Mouse (Mus musculus): ENCODE data around the gene Zfp326. TPM values are rescaled to one million over a fixed set of nuclear protein-coding genes. Genes with fewer than 3 reads are reported as not detected.

Zfp326 gene
- polyA plus RNA-seq, 1 experiment from 2014 or later: 42.7 TPM

GRCm38 (mm10) chr5:105909671-105910070, 33.3 kb downstream of the Zfp326 start:
- no peak overlapping the region for H3K4me3 ChIP-seq (ENCODE audit: low read depth, low read length)
- H3K4me2 ChIP-seq (ENCODE audit: low read depth): no peak overlapping the region
- no peak for DNase-seq (ENCODE audit: low spot score)
- no peaks in the 10 kb centered on the region for H3K27me3 ChIP-seq (ENCODE audit: control insufficient read depth, insufficient read depth, low read length)
- 89% methylated on average over 3 of the region's 3 CpGs for WGBS
- no peak overlapping the region for H3K27ac ChIP-seq (ENCODE audit: low read depth, low read length)
- no peaks in the 10 kb centered on the region for H3K9me3 ChIP-seq (ENCODE audit: control insufficient read depth, low read length)
- peaks cover 15% of the 10 kb centered on the region for H3K36me3 ChIP-seq (ENCODE audit: control insufficient read depth, insufficient read depth, low read length)
- ATAC-seq (ENCODE audit: insufficient read depth, low FRiP score, low TSS enrichment): no peak
- no peaks in the 10 kb centered on the region for H3K4me1 ChIP-seq (ENCODE audit: control insufficient read depth, insufficient read depth, low read length)
- H3K9ac ChIP-seq (ENCODE audit: low read length): no peak overlapping the region

GRCm38 (mm10) chr5:105911498-105911897, 35.1 kb downstream of the Zfp326 start:
- 87% methylated on average over 5 of the region's 5 CpGs for WGBS
- Histone ChIP-seq H3K36me3 (ENCODE audit: control insufficient read depth, insufficient read depth, low read length) (peaks cover 15% of the 10 kb centered on the region), H3K4me3 (ENCODE audit: low read depth, low read length) (no peak overlapping the region), H3K27ac (ENCODE audit: low read depth, low read length) (no peak overlapping the region), H3K9ac (ENCODE audit: low read length) (no peak overlapping the region), H3K27me3 (ENCODE audit: control insufficient read depth, insufficient read depth, low read length) (no peaks in the 10 kb centered on the region), H3K4me1 (ENCODE audit: control insufficient read depth, insufficient read depth, low read length) (no peaks in the 10 kb centered on the region), H3K4me2 (ENCODE audit: low read depth) (no peak overlapping the region), H3K9me3 (ENCODE audit: control insufficient read depth, low read length) (no peaks in the 10 kb centered on the region)
- ATAC-seq (ENCODE audit: insufficient read depth, low FRiP score, low TSS enrichment) (no peak), DNase-seq (ENCODE audit: low spot score) (no peak)

GRCm38 (mm10) chr5:105917398-105917797, 41.0 kb downstream of the Zfp326 start:
- H3K27ac ChIP-seq (ENCODE audit: low read depth, low read length): no peak overlapping the region
- H3K4me3 ChIP-seq (ENCODE audit: low read depth, low read length): no peak overlapping the region
- no peaks in the 10 kb centered on the region for H3K4me1 ChIP-seq (ENCODE audit: control insufficient read depth, insufficient read depth, low read length)
- peaks cover 12% of the 10 kb centered on the region for H3K36me3 ChIP-seq (ENCODE audit: control insufficient read depth, insufficient read depth, low read length)
- ATAC-seq (ENCODE audit: insufficient read depth, low FRiP score, low TSS enrichment) (no peak), DNase-seq (ENCODE audit: low spot score) (no peak)
- H3K9ac ChIP-seq (ENCODE audit: low read length): no peak overlapping the region
- H3K9me3 ChIP-seq (ENCODE audit: control insufficient read depth, low read length): no peaks in the 10 kb centered on the region
- WGBS: 99% methylated on average over 3 of the region's 3 CpGs
- H3K4me2 ChIP-seq (ENCODE audit: low read depth): no peak overlapping the region
- H3K27me3 ChIP-seq (ENCODE audit: control insufficient read depth, insufficient read depth, low read length): no peaks in the 10 kb centered on the region

GRCm38 (mm10) chr5:105918289-105918688, 41.9 kb downstream of the Zfp326 start:
- H3K4me1 ChIP-seq (ENCODE audit: control insufficient read depth, insufficient read depth, low read length): 0 out of 2 replicates have a peak, but pooled peaks cover 3% of the 10 kb centered on the region
- ATAC-seq (ENCODE audit: insufficient read depth, low FRiP score, low TSS enrichment): no peak
- H3K36me3 ChIP-seq (ENCODE audit: control insufficient read depth, insufficient read depth, low read length): peaks cover 10% of the 10 kb centered on the region
- no peaks in the 10 kb centered on the region for H3K27me3 ChIP-seq (ENCODE audit: control insufficient read depth, insufficient read depth, low read length)
- WGBS: 87% methylated on average over 6 of the region's 6 CpGs
- no peak overlapping the region for H3K4me3 ChIP-seq (ENCODE audit: low read depth, low read length)
- peak; percentile 41 for DNase-seq (ENCODE audit: low spot score)
- H3K27ac ChIP-seq (ENCODE audit: low read depth, low read length): no peak overlapping the region
- H3K9ac ChIP-seq (ENCODE audit: low read length): no peak overlapping the region
- H3K4me2 ChIP-seq (ENCODE audit: low read depth): no peak overlapping the region
- no peaks in the 10 kb centered on the region for H3K9me3 ChIP-seq (ENCODE audit: control insufficient read depth, low read length)

GRCm38 (mm10) chr5:105922818-105923487, 46.6 kb downstream of the Zfp326 start:
- H3K4me1 ChIP-seq (ENCODE audit: control insufficient read depth, insufficient read depth, low read length): 0 out of 2 replicates have a peak, but pooled peaks cover 3% of the 10 kb centered on the region
- H3K27ac ChIP-seq (ENCODE audit: low read depth, low read length): 0 out of 2 replicates have a peak overlapping the region, but pooled peaks have one; percentile 20
- no peak overlapping the region for H3K4me3 ChIP-seq (ENCODE audit: low read depth, low read length)
- H3K9me3 ChIP-seq (ENCODE audit: control insufficient read depth, low read length): no peaks in the 10 kb centered on the region
- WGBS: 43% methylated on average over 12 of the region's 12 CpGs
- H3K9ac ChIP-seq (ENCODE audit: low read length): no peak overlapping the region
- DNase-seq (ENCODE audit: low spot score) (peak; percentile 59), ATAC-seq (ENCODE audit: insufficient read depth, low FRiP score, low TSS enrichment) (peak; percentile 83)
- 0 out of 2 replicates have a peak, but pooled peaks cover 5% of the 10 kb centered on the region for H3K36me3 ChIP-seq (ENCODE audit: control insufficient read depth, insufficient read depth, low read length)
- H3K4me2 ChIP-seq (ENCODE audit: low read depth): no peak overlapping the region
- no peaks in the 10 kb centered on the region for H3K27me3 ChIP-seq (ENCODE audit: control insufficient read depth, insufficient read depth, low read length)

- ATAC-seq (ENCODE audit: insufficient read depth, low FRiP score, low TSS enrichment): no peak
- Histone ChIP-seq H3K4me3 (ENCODE audit: low read depth, low read length) (no peak overlapping the region), H3K27ac (ENCODE audit: low read depth, low read length) (no peak overlapping the region), H3K4me1 (ENCODE audit: control insufficient read depth, insufficient read depth, low read length) (0 out of 2 replicates have a peak, but pooled peaks cover 3% of the 10 kb centered on the region), H3K27me3 (ENCODE audit: control insufficient read depth, insufficient read depth, low read length) (no peaks in the 10 kb centered on the region), H3K36me3 (ENCODE audit: control insufficient read depth, insufficient read depth, low read length) (no peaks in the 10 kb centered on the region), H3K9me3 (ENCODE audit: control insufficient read depth, low read length) (no peaks in the 10 kb centered on the region), H3K9ac (ENCODE audit: low read length) (no peak overlapping the region), H3K4me2 (ENCODE audit: low read depth) (no peak overlapping the region)
- 89% methylated on average over 8 of the region's 8 CpGs for WGBS
- no peak for DNase-seq (ENCODE audit: low spot score)
Measured at GRCm38 (mm10) chr5:105924347-105924746, 48.0 kb downstream of the Zfp326 start.

GRCm38 (mm10) chr5:105925568-105926255, 49.3 kb downstream of the Zfp326 start:
- Histone ChIP-seq H3K27me3 (ENCODE audit: control insufficient read depth, insufficient read depth, low read length) (no peaks in the 10 kb centered on the region), H3K4me2 (ENCODE audit: low read depth) (no peak overlapping the region), H3K27ac (ENCODE audit: low read depth, low read length) (no peak overlapping the region), H3K4me1 (ENCODE audit: control insufficient read depth, insufficient read depth, low read length) (0 out of 2 replicates have a peak, but pooled peaks cover 3% of the 10 kb centered on the region), H3K9ac (ENCODE audit: low read length) (no peak overlapping the region), H3K36me3 (ENCODE audit: control insufficient read depth, insufficient read depth, low read length) (no peaks in the 10 kb centered on the region), H3K4me3 (ENCODE audit: low read depth, low read length) (no peak overlapping the region), H3K9me3 (ENCODE audit: control insufficient read depth, low read length) (no peaks in the 10 kb centered on the region)
- no peak for DNase-seq (ENCODE audit: low spot score)
- WGBS: 74% methylated on average over 14 of the region's 14 CpGs
- no peak for ATAC-seq (ENCODE audit: insufficient read depth, low FRiP score, low TSS enrichment)

- no peaks in the 10 kb centered on the region for H3K9me3 ChIP-seq (ENCODE audit: control insufficient read depth, low read length)
- H3K36me3 ChIP-seq (ENCODE audit: control insufficient read depth, insufficient read depth, low read length): no peaks in the 10 kb centered on the region
- no peaks in the 10 kb centered on the region for H3K27me3 ChIP-seq (ENCODE audit: control insufficient read depth, insufficient read depth, low read length)
- H3K9ac ChIP-seq (ENCODE audit: low read length): no peak overlapping the region
- no peaks in the 10 kb centered on the region for H3K4me1 ChIP-seq (ENCODE audit: control insufficient read depth, insufficient read depth, low read length)
- no peak overlapping the region for H3K4me2 ChIP-seq (ENCODE audit: low read depth)
- peak; percentile 26 for DNase-seq (ENCODE audit: low spot score)
- no peak overlapping the region for H3K27ac ChIP-seq (ENCODE audit: low read depth, low read length)
- no peak for ATAC-seq (ENCODE audit: insufficient read depth, low FRiP score, low TSS enrichment)
- 35% methylated on average over 3 of the region's 3 CpGs for WGBS
- H3K4me3 ChIP-seq (ENCODE audit: low read depth, low read length): no peak overlapping the region
Measured at GRCm38 (mm10) chr5:105930282-105930681, 53.9 kb downstream of the Zfp326 start.

- no peaks in the 10 kb centered on the region for H3K4me1 ChIP-seq (ENCODE audit: control insufficient read depth, insufficient read depth, low read length)
- no peaks in the 10 kb centered on the region for H3K9me3 ChIP-seq (ENCODE audit: control insufficient read depth, low read length)
- H3K4me2 ChIP-seq (ENCODE audit: low read depth): no peak overlapping the region
- no peaks in the 10 kb centered on the region for H3K36me3 ChIP-seq (ENCODE audit: control insufficient read depth, insufficient read depth, low read length)
- no peak overlapping the region for H3K27ac ChIP-seq (ENCODE audit: low read depth, low read length)
- H3K9ac ChIP-seq (ENCODE audit: low read length): no peak overlapping the region
- WGBS: 100% methylated on average over 1 of the region's 1 CpGs
- H3K4me3 ChIP-seq (ENCODE audit: low read depth, low read length): no peak overlapping the region
- no peaks in the 10 kb centered on the region for H3K27me3 ChIP-seq (ENCODE audit: control insufficient read depth, insufficient read depth, low read length)
- DNase-seq (ENCODE audit: low spot score): no peak
- ATAC-seq (ENCODE audit: insufficient read depth, low FRiP score, low TSS enrichment): no peak
Measured at GRCm38 (mm10) chr5:105932392-105932791, 56.0 kb downstream of the Zfp326 start.
